Mouse (Mus musculus): ENCODE results near the gene Slc35a2. TPM values are rescaled to one million over a fixed set of nuclear protein-coding genes. Genes with fewer than 3 reads are reported as not detected.

Slc35a2 gene
- polyA plus RNA-seq, 1 experiment from 2014 or later = 46.0 TPM

DNA sequence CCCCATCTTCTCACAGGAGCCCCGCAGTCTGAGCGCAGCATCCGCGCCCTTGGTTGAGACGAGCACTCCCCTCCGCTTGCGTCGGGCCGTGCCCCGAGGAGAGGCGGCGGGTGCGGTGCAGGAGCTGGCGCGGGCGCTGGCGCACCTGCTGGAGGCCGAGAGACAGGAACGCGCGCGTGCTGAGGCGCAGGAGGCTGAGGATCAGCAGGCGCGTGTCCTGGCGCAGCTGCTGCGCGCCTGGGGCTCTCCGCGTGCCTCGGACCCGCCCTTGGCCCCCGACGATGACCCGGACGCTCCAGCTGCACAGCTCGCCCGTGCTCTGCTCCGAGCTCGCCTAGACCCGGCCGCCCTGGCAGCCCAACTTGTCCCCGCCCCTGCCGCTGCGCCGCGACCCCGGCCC lies 38.2 kb downstream of the Slc35a2 start:
- H3K4me1 ChIP-seq (replicated peaks; ENCODE audit: control insufficient read depth, insufficient read depth, low read length) = peaks cover 7% of the 10 kb centered on the region
- peak overlapping the region; percentile 53 for H3K9ac ChIP-seq (replicated peaks; ENCODE audit: low read depth, low read length)
- WGBS = 11% methylated on average over 45 of the region's 48 CpGs
- peak overlapping the region; percentile 58 for H3K4me2 ChIP-seq (ENCODE audit: low read length)
- no peak for ATAC-seq
- H3K27ac ChIP-seq (ENCODE audit: low read length) = no peak overlapping the region
- peak overlapping the region; percentile 56 for H3K4me3 ChIP-seq (replicated peaks; ENCODE audit: low read length)
- H3K9me3 ChIP-seq (ENCODE audit: control insufficient read depth, low read length) = no peaks in the 10 kb centered on the region
- peaks cover 3% of the 10 kb centered on the region; the same call in 1 of the 2 replicates for H3K27me3 ChIP-seq (replicated peaks; ENCODE audit: control insufficient read depth, insufficient read depth, low read length)
- H3K36me3 ChIP-seq (ENCODE audit: control insufficient read depth, insufficient read depth) = no peaks in the 10 kb centered on the region

GRCm38 (mm10) chrX:7926266-7926665 lies 42.4 kb downstream of the Slc35a2 start:
- Histone ChIP-seq H3K4me1 (replicated peaks; ENCODE audit: control insufficient read depth, insufficient read depth, low read length) (peaks cover 7% of the 10 kb centered on the region), H3K9ac (replicated peaks; ENCODE audit: low read depth, low read length) (no peak overlapping the region)
- ATAC-seq = no peak

DNA sequence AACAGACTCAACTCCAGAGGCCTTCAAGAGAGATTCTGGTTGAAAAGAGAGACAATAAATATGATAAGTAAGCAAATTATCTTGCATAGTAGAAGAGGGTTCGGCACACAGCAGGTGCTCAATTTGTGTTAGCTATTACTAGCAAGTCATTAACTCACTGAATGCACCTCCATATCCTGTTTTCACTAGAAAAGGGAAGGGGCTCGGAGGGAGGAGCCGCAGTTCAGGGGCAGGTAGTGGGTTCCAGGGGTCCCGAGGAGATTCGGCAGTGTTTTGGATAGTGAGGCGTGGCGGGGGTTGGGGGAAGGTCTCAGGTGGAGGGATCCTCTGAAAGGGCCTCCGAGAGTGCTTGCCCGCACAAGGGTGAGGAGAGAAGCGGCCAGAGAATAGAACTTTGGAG lies 43.3 kb downstream of the Slc35a2 start:
- H3K9ac ChIP-seq (replicated peaks; ENCODE audit: low read depth, low read length) = no peak overlapping the region
- H3K4me2 ChIP-seq (ENCODE audit: low read length) = no peak overlapping the region
- peaks cover 6% of the 10 kb centered on the region for H3K36me3 ChIP-seq (ENCODE audit: control insufficient read depth, insufficient read depth)
- ATAC-seq = no peak
- 29% methylated on average over 10 of the region's 10 CpGs for WGBS
- H3K4me3 ChIP-seq (replicated peaks; ENCODE audit: low read length) = no peak overlapping the region
- H3K27me3 ChIP-seq (replicated peaks; ENCODE audit: control insufficient read depth, insufficient read depth, low read length) = no peaks in the 10 kb centered on the region
- peaks cover 7% of the 10 kb centered on the region for H3K4me1 ChIP-seq (replicated peaks; ENCODE audit: control insufficient read depth, insufficient read depth, low read length)
- no peak overlapping the region for H3K27ac ChIP-seq (ENCODE audit: low read length)
- H3K9me3 ChIP-seq (ENCODE audit: control insufficient read depth, low read length) = no peaks in the 10 kb centered on the region

More at GRCm38 (mm10) chrX:7926266-7926665, 42.4 kb downstream of the Slc35a2 start:
- Histone ChIP-seq H3K27ac (ENCODE audit: low read length) (no peak overlapping the region), H3K4me2 (ENCODE audit: low read length) (no peak overlapping the region), H3K27me3 (replicated peaks; ENCODE audit: control insufficient read depth, insufficient read depth, low read length) (peaks cover 3% of the 10 kb centered on the region; the same call in 1 of the 2 replicates), H3K4me3 (replicated peaks; ENCODE audit: low read length) (no peak overlapping the region), H3K9me3 (ENCODE audit: control insufficient read depth, low read length) (no peaks in the 10 kb centered on the region), H3K36me3 (ENCODE audit: control insufficient read depth, insufficient read depth) (peaks cover 4% of the 10 kb centered on the region)
- WGBS = 82% methylated on average over 6 of the region's 6 CpGs

GRCm38 (mm10) chrX:7928270-7928790 lies 44.5 kb downstream of the Slc35a2 start, which contains the start of gene Eras:
Eras (minus strand) TSS chrX:7928607.
- Histone ChIP-seq H3K4me1 (replicated peaks; ENCODE audit: control insufficient read depth, insufficient read depth, low read length) (no peaks in the 10 kb centered on the region), H3K4me2 (ENCODE audit: low read length) (no peak within 1 kb of the TSS), H3K9ac (replicated peaks; ENCODE audit: low read depth, low read length) (no peak within 1 kb of the TSS), H3K27me3 (replicated peaks; ENCODE audit: control insufficient read depth, insufficient read depth, low read length) (no peaks in the 10 kb centered on the region), H3K9me3 (ENCODE audit: control insufficient read depth, low read length) (no peaks in the 10 kb centered on the region), H3K27ac (ENCODE audit: low read length) (no peak within 1 kb of the TSS), H3K4me3 (replicated peaks; ENCODE audit: low read length) (no peak within 1 kb of the TSS), H3K36me3 (ENCODE audit: control insufficient read depth, insufficient read depth) (peaks cover 6% of the 10 kb centered on the region)
- 24% methylated on average over 19 of the region's 19 CpGs for WGBS
- no peak for ATAC-seq

DNA sequence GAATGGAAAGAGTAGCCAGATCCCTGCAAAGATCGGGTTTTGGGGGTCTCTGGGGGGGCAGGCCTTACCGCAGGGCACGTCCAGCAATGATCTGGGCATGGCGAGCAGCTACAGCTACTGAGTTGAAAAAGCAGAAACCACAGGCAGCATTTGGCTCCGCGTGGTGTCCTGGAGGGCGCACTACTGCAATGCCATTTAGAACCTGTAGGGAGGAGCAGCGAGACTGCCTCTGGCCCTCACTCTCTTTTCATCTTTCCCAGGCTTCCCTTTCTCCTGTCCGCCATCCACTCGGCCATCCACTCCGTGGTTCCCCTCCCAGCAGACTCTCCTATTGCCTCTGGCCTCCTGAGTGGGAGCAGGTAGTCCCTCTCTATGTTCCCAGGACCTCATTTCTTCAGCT lies 53.0 kb downstream of the Slc35a2 start:
- WGBS = 55% methylated on average over 10 of the region's 11 CpGs
- no peaks in the 10 kb centered on the region; the same call in 1 of the 2 replicates for H3K36me3 ChIP-seq (ENCODE audit: control insufficient read depth, insufficient read depth)
- H3K9ac ChIP-seq (replicated peaks; ENCODE audit: low read depth, low read length) = no peak overlapping the region
- ATAC-seq = no peak
- H3K4me3 ChIP-seq (replicated peaks; ENCODE audit: low read length) = no peak overlapping the region
- no peak overlapping the region for H3K27ac ChIP-seq (ENCODE audit: low read length)
- H3K4me1 ChIP-seq (replicated peaks; ENCODE audit: control insufficient read depth, insufficient read depth, low read length) = no peaks in the 10 kb centered on the region
- no peak overlapping the region for H3K4me2 ChIP-seq (ENCODE audit: low read length)
- no peaks in the 10 kb centered on the region for H3K9me3 ChIP-seq (ENCODE audit: control insufficient read depth, low read length)
- no peaks in the 10 kb centered on the region for H3K27me3 ChIP-seq (replicated peaks; ENCODE audit: control insufficient read depth, insufficient read depth, low read length)

- H3K9me3 ChIP-seq (ENCODE audit: control insufficient read depth, low read length) = no peaks in the 10 kb centered on the region
- H3K27me3 ChIP-seq (replicated peaks; ENCODE audit: control insufficient read depth, insufficient read depth, low read length) = no peaks in the 10 kb centered on the region
- H3K9ac ChIP-seq (replicated peaks; ENCODE audit: low read depth, low read length) = no peak overlapping the region
- no peak overlapping the region for H3K27ac ChIP-seq (ENCODE audit: low read length)
- H3K4me3 ChIP-seq (replicated peaks; ENCODE audit: low read length) = no peak overlapping the region
- no peak for ATAC-seq
- H3K36me3 ChIP-seq (ENCODE audit: control insufficient read depth, insufficient read depth) = no peaks in the 10 kb centered on the region; the same call in 1 of the 2 replicates
- H3K4me1 ChIP-seq (replicated peaks; ENCODE audit: control insufficient read depth, insufficient read depth, low read length) = no peaks in the 10 kb centered on the region
- WGBS = 91% methylated on average over 5 of the region's 6 CpGs
- H3K4me2 ChIP-seq (ENCODE audit: low read length) = no peak overlapping the region
Observed at GRCm38 (mm10) chrX:7937667-7938066, 53.8 kb downstream of the Slc35a2 start.

Other genes starting within 250 kb of the Slc35a2 start
- gene Syp, start 245.6 kb upstream of the Slc35a2 start, polyA plus RNA-seq (2015; fragmentation: Nextera tagmentation; extraction: Ambion mirVana) = 120 and 161 TPM in 2 replicates
- 1.5 and 1.6 TPM in 2 replicates for gene Prickle3, start 226.8 kb upstream of the Slc35a2 start, polyA plus RNA-seq (2015; fragmentation: Nextera tagmentation; extraction: Ambion mirVana)
- 35.1 and 41.7 TPM in 2 replicates for gene Plp2, start 212.6 kb upstream of the Slc35a2 start, polyA plus RNA-seq (2015; fragmentation: Nextera tagmentation; extraction: Ambion mirVana)
- gene Magix, start 202.8 kb upstream of the Slc35a2 start, polyA plus RNA-seq (2015; fragmentation: Nextera tagmentation; extraction: Ambion mirVana) = 0.19 and 0.61 TPM in 2 replicates
- 53.2 and 53.5 TPM in 2 replicates for gene Gpkow, start 186.9 kb upstream of the Slc35a2 start, polyA plus RNA-seq (2015; fragmentation: Nextera tagmentation; extraction: Ambion mirVana)
- gene Wdr45, start 169.7 kb upstream of the Slc35a2 start, polyA plus RNA-seq (2015; fragmentation: Nextera tagmentation; extraction: Ambion mirVana) = 36.7 and 40.5 TPM in 2 replicates
- 0.71 TPM in 1 of 2 replicates, not detected in the other for gene Gm45208, start 161.8 kb upstream of the Slc35a2 start, polyA plus RNA-seq (2015; fragmentation: Nextera tagmentation; extraction: Ambion mirVana)
- gene Praf2, start 155.6 kb upstream of the Slc35a2 start, polyA plus RNA-seq (2015; fragmentation: Nextera tagmentation; extraction: Ambion mirVana) = 112 and 119 TPM in 2 replicates
- 50.0 and 64.2 TPM in 2 replicates for gene Ccdc120, start 133.1 kb upstream of the Slc35a2 start, polyA plus RNA-seq (2015; fragmentation: Nextera tagmentation; extraction: Ambion mirVana)
- 20.4 and 21.9 TPM in 2 replicates for gene Tfe3, start 121.5 kb upstream of the Slc35a2 start, polyA plus RNA-seq (2015; fragmentation: Nextera tagmentation; extraction: Ambion mirVana)
- 72.6 and 81.9 TPM in 2 replicates for gene Gripap1, start 94.3 kb upstream of the Slc35a2 start, polyA plus RNA-seq (2015; fragmentation: Nextera tagmentation; extraction: Ambion mirVana)
- gene Kcnd1, start 61.7 kb upstream of the Slc35a2 start, polyA plus RNA-seq (2015; fragmentation: Nextera tagmentation; extraction: Ambion mirVana) = 2.8 and 4.0 TPM in 2 replicates
- 49.9 and 54.1 TPM in 2 replicates for gene Otud5, start 42.7 kb upstream of the Slc35a2 start, polyA plus RNA-seq (2015; fragmentation: Nextera tagmentation; extraction: Ambion mirVana)
- 16.9 and 22.4 TPM in 2 replicates for gene Pim2, start 5.8 kb upstream of the Slc35a2 start, polyA plus RNA-seq (2015; fragmentation: Nextera tagmentation; extraction: Ambion mirVana)
- 218 and 223 TPM in 2 replicates for gene Pqbp1, start 15.2 kb downstream of the Slc35a2 start, polyA plus RNA-seq (2015; fragmentation: Nextera tagmentation; extraction: Ambion mirVana)
- 134 and 155 TPM in 2 replicates for gene Timm17b, start 15.3 kb downstream of the Slc35a2 start, polyA plus RNA-seq (2015; fragmentation: Nextera tagmentation; extraction: Ambion mirVana)
- gene Gm10491, start 23.8 kb downstream of the Slc35a2 start, polyA plus RNA-seq (2015; fragmentation: Nextera tagmentation; extraction: Ambion mirVana) = not detected in 2 replicates
- not detected in 2 replicates for gene Gm10490, start 25.5 kb downstream of the Slc35a2 start, polyA plus RNA-seq (2015; fragmentation: Nextera tagmentation; extraction: Ambion mirVana)
- gene Pcsk1n, start 35.8 kb downstream of the Slc35a2 start, polyA plus RNA-seq (2015; fragmentation: Nextera tagmentation; extraction: Ambion mirVana) = 101 and 151 TPM in 2 replicates
- not detected in 2 replicates for gene Eras, start 44.6 kb downstream of the Slc35a2 start, polyA plus RNA-seq (2015; fragmentation: Nextera tagmentation; extraction: Ambion mirVana)
- gene Hdac6, start 63.9 kb downstream of the Slc35a2 start, polyA plus RNA-seq (2015; fragmentation: Nextera tagmentation; extraction: Ambion mirVana) = 53.2 and 59.8 TPM in 2 replicates
- not detected in 2 replicates for gene Gata1, start 94.0 kb downstream of the Slc35a2 start, polyA plus RNA-seq (2015; fragmentation: Nextera tagmentation; extraction: Ambion mirVana)
- 0.33 and 0.39 TPM in 2 replicates for gene Glod5, start 134.5 kb downstream of the Slc35a2 start, polyA plus RNA-seq (2015; fragmentation: Nextera tagmentation; extraction: Ambion mirVana)
- 48.1 and 48.6 TPM in 2 replicates for gene Suv39h1, start 190.7 kb downstream of the Slc35a2 start, polyA plus RNA-seq (2015; fragmentation: Nextera tagmentation; extraction: Ambion mirVana)
- not detected in 2 replicates for gene Was, start 206.5 kb downstream of the Slc35a2 start, polyA plus RNA-seq (2015; fragmentation: Nextera tagmentation; extraction: Ambion mirVana)
- 58.0 and 68.5 TPM in 2 replicates for gene Wdr13, start 248.9 kb downstream of the Slc35a2 start, polyA plus RNA-seq (2015; fragmentation: Nextera tagmentation; extraction: Ambion mirVana)

Data from forebrain, embryonic 16.5 days (tissue).